Mouse (Mus musculus) MEL (cell line): Measurements from ENCODE around the gene Erf.
A peak's percentile ranks its signal among the peaks of the same experiment; 100 is the strongest.

Experiments used
- CTCF ChIP-seq, 3 experiments: IDR thresholded peaks in 2 of 3; conservative IDR thresholded peaks in 1 of 3; 2 replicates each; pipeline ENCODE4 v1.5.1; 2011 to 2012; ENCODE audit warnings: low read length in 3 of 3, low read depth in 2 of 3, mild to moderate bottlenecking in 2 of 3, improper control_type of control experiment in 1 of 3, inconsistent platforms in 1 of 3, mixed read lengths in 1 of 3, moderate library complexity in 1 of 3; ENCODE audit not compliant: control insufficient read depth in 1 of 3, insufficient read depth in 1 of 3, poor library complexity in 1 of 3, severe bottlenecking in 1 of 3
- E2F4 ChIP-seq: IDR thresholded peaks from 2 replicates; pipeline ENCODE4 v1.6.1; 2011; ENCODE audit warnings: low read depth, low read length, improper control_type of control experiment, borderline replicate concordance
- ELF1 ChIP-seq: IDR thresholded peaks from 2 replicates; pipeline ENCODE4 v1.6.1; 2014; ENCODE audit warnings: low read depth, mild to moderate bottlenecking, inconsistent platforms, low read length, improper control_type of control experiment, moderate library complexity
- EP300 ChIP-seq, 2 experiments: IDR thresholded peaks; 2 replicates each; pipeline ENCODE4 v1.6.1; 2011; ENCODE audit warnings: improper control_type of control experiment in 2 of 2, low read length in 2 of 2, low read depth in 1 of 2, mild to moderate bottlenecking in 1 of 2
- HCFC1 ChIP-seq: IDR thresholded peaks from 2 replicates; pipeline ENCODE4 v1.6.1; 2012; ENCODE audit warnings: low read depth, mild to moderate bottlenecking, inconsistent platforms, low read length, improper control_type of control experiment, moderate library complexity
- JUND ChIP-seq: IDR thresholded peaks from 2 replicates; pipeline ENCODE4 v1.6.1; 2011; ENCODE audit warnings: low read depth, mild to moderate bottlenecking, improper control_type of control experiment, low read length
- MAFK ChIP-seq: IDR thresholded peaks from 2 replicates; pipeline ENCODE4 v1.6.1; 2011; ENCODE audit warnings: low read depth, mild to moderate bottlenecking, low read length, improper control_type of control experiment, borderline replicate concordance
- MAX ChIP-seq: IDR thresholded peaks from 2 replicates; pipeline ENCODE4 v1.6.1; 2011; ENCODE audit warnings: low read length, improper control_type of control experiment
- POLR2A ChIP-seq, 2 experiments: IDR thresholded peaks; 2 replicates each; pipeline ENCODE4 v1.6.1; 2011 to 2012; ENCODE audit warnings: low read length in 2 of 2, mild to moderate bottlenecking in 2 of 2, control low read depth in 1 of 2, improper control_type of control experiment in 1 of 2, low read depth in 1 of 2, moderate library complexity in 1 of 2; ENCODE audit not compliant: control insufficient read depth in 1 of 2, insufficient read depth in 1 of 2, poor library complexity in 1 of 2
- POLR2AphosphoS2 ChIP-seq: IDR thresholded peaks from 2 replicates; pipeline ENCODE4 v1.6.1; 2011; ENCODE audit warnings: low read length, improper control_type of control experiment
- USF1 ChIP-seq: IDR thresholded peaks from 2 replicates; pipeline ENCODE4 v1.6.1; 2014; ENCODE audit warnings: low read depth, mild to moderate bottlenecking, inconsistent platforms, low read length, improper control_type of control experiment, moderate library complexity
- ZC3H11A ChIP-seq: IDR thresholded peaks from 2 replicates; pipeline ENCODE4 v1.6.1; 2012; ENCODE audit warnings: low read depth, mild to moderate bottlenecking, inconsistent platforms, low read length, improper control_type of control experiment
- ZNF384 ChIP-seq: IDR thresholded peaks from 2 replicates; pipeline ENCODE4 v1.6.1; 2012; ENCODE audit warnings: low read depth, mild to moderate bottlenecking, inconsistent platforms, low read length, improper control_type of control experiment

- TF ChIP-seq CTCF (IDR thresholded peaks at IDR 0.05 in 2 of 3, conservative IDR thresholded peaks at IDR 0.05 in 1 of 3; ENCODE audit: control insufficient read depth in 1 of 3, insufficient read depth in 1 of 3, low read depth in 2 of 3, low read length in 3 of 3, poor library complexity in 1 of 3, severe bottlenecking in 1 of 3) (no peak), EP300 (IDR thresholded peaks at IDR 0.05; ENCODE audit: low read depth in 1 of 2, low read length in 2 of 2) (no peak), ZNF384 (no peak), JUND (no peak), ZC3H11A (no peak), HCFC1 (no peak), E2F4 (no peak), POLR2AphosphoS2 (no peak), ELF1 (no peak), POLR2A (IDR thresholded peaks at IDR 0.05; ENCODE audit: control insufficient read depth in 1 of 2, insufficient read depth in 1 of 2, low read depth in 1 of 2, low read length in 2 of 2, poor library complexity in 1 of 2) (0 out of 4 replicates have a peak, but pooled peaks of 1 of the 2 experiments have one; percentile 13), USF1 (no peak), MAFK (no peak), MAX (no peak)
Measured at GRCm38 (mm10) chr7:25275555-25276298, 25.2 kb upstream of the Erf start.
